Mouse (Mus musculus) ovary, postnatal 10 days (tissue): ENCODE measurements around the gene Ldah.

Experiments
- DNase-seq: peaks from one replicate; pipeline ENCODE4 v3.0.0; 2022; ENCODE audit warnings: low spot score

Gene Ldah

GRCm38 (mm10) chr12:8313270-8313771, 105.4 kb downstream of the Ldah start, which contains the start of gene Hs1bp3:
Gene Hs1bp3, plus strand, starts transcription at chr12:8313432.
- DNase-seq: peak; percentile 58

- DNase-seq: no peak
These were observed 105.9 kb downstream of the Ldah start for GRCm38 (mm10) chr12:8313773-8314172.

GRCm38 (mm10) chr12:8316541-8316940, 108.6 kb downstream of the Ldah start:
- no peak for DNase-seq

GRCm38 (mm10) chr12:8320084-8320713, 112.3 kb downstream of the Ldah start:
- peak; percentile 61 for DNase-seq

- DNase-seq: no peak
These were observed 113.6 kb downstream of the Ldah start for GRCm38 (mm10) chr12:8321506-8321905.

- no peak for DNase-seq
These were observed 116.2 kb downstream of the Ldah start for GRCm38 (mm10) chr12:8324086-8324485.

GRCm38 (mm10) chr12:8325245-8325942, 117.5 kb downstream of the Ldah start:
- no peak for DNase-seq

GRCm38 (mm10) chr12:8325943-8326522, 118.1 kb downstream of the Ldah start:
- DNase-seq: no peak

- DNase-seq: peak; percentile 94
These were observed 119.1 kb downstream of the Ldah start for GRCm38 (mm10) chr12:8326825-8327674.

- DNase-seq: no peak
These were observed 119.8 kb downstream of the Ldah start for GRCm38 (mm10) chr12:8327675-8328053.

GRCm38 (mm10) chr12:8329236-8329635, 121.3 kb downstream of the Ldah start:
- no peak for DNase-seq

- no peak for DNase-seq
These were observed 123.7 kb downstream of the Ldah start for GRCm38 (mm10) chr12:8331489-8332173.

GRCm38 (mm10) chr12:8332174-8332542, 124.3 kb downstream of the Ldah start:
- no peak for DNase-seq

GRCm38 (mm10) chr12:8333617-8334016, 125.7 kb downstream of the Ldah start:
- no peak for DNase-seq

- no peak for DNase-seq
These were observed 126.4 kb downstream of the Ldah start for GRCm38 (mm10) chr12:8334261-8334660.
